Comparison of ENCODE assay signal across 9 mouse cellular contexts in genomic region chr9:32589900-32590299, GRCm38 (mm10). TPM values are rescaled to one million over a fixed set of nuclear protein-coding genes. Genes with fewer than 3 reads are reported as not detected.
DNase-seq lines count a peak whose midpoint lies in the region; ATAC-seq and TF ChIP-seq lines count a peak whose summit lies in the region.
"Had no signal": no experiment of that assay in that cellular context is flagged by ENCODE, and none has a peak within 500 bp of the region (broad histone marks: within the 10 kb centered on the region; RNA-seq: fewer than 3 reads in every experiment).

No protein-coding gene starts in this region.

- no peaks in the 10 kb centered on the region for H3K36me3 ChIP-seq in ES-E14 (ENCODE audit: control insufficient read depth, insufficient read depth, low read length, poor library complexity, severe bottlenecking)
- no peaks in the 10 kb centered on the region for H3K36me3 ChIP-seq in hindbrain, embryonic 10.5 days
- no peaks in the 10 kb centered on the region for H3K36me3 ChIP-seq in lung, postnatal 0 days (ENCODE audit: insufficient read depth, low read length)
- H3K36me3 ChIP-seq: liver, embryonic 15.5 days had no signal

- H3K27me3 ChIP-seq in hindbrain, embryonic 10.5 days (ENCODE audit: insufficient read depth, poor library complexity, severe bottlenecking), result peaks cover 68% of the 10 kb centered on the region
- no peaks in the 10 kb centered on the region for H3K27me3 ChIP-seq in lung, postnatal 0 days (replicated peaks; ENCODE audit: insufficient read depth, low read length)

- peak; percentile 98 for TF ChIP-seq CTCF in lung, postnatal 0 days (IDR thresholded peaks at IDR 0.05)

- TF ChIP-seq EP300 in lung, postnatal 0 days (IDR thresholded peaks at IDR 0.05), result no peak

- H3K9ac ChIP-seq in ES-E14 (ENCODE audit: insufficient read depth, low read depth, low read length, poor library complexity, severe bottlenecking), result no peak overlapping the region
- H3K9ac ChIP-seq in lung, postnatal 0 days (replicated peaks; ENCODE audit: low read depth), result no peak overlapping the region
- H3K9ac ChIP-seq: liver, embryonic 15.5 days had no signal

- DNase-seq in ES-E14 (ENCODE audit: low read depth, low spot score), result peak; percentile 61
- DNase-seq in cerebellum, adult 11-12 months, result peak; percentile 7
- peak; percentile 86 for DNase-seq in hindbrain, embryonic 10.5 days (ENCODE audit: low spot score)
- DNase-seq in layer of hippocampus, adult 9-11 months, result peak; percentile 48
- DNase-seq in lung, postnatal 0 days (ENCODE audit: low spot score), result peak; percentile 91
- peak; percentile 92 for DNase-seq in retina, embryonic 14.5 days (ENCODE audit: low spot score)
- peak; percentile 94 for DNase-seq in thymus, postnatal 4 days

- no peaks in the 10 kb centered on the region for H3K9me3 ChIP-seq in ES-E14 (ENCODE audit: control insufficient read depth, insufficient read depth, low read depth, low read length)
- H3K9me3 ChIP-seq in hindbrain, embryonic 10.5 days, result no peaks in the 10 kb centered on the region
- H3K9me3 ChIP-seq in lung, postnatal 0 days (ENCODE audit: low read length), result no peaks in the 10 kb centered on the region
- H3K9me3 ChIP-seq: liver, embryonic 15.5 days had no signal

- no peak overlapping the region for H3K4me3 ChIP-seq in ES-E14 (ENCODE audit: insufficient read depth in 1 of 2, low read depth in 1 of 2, low read length in 2 of 2, poor library complexity in 1 of 2, severe bottlenecking in 1 of 2)
- H3K4me3 ChIP-seq in hindbrain, embryonic 10.5 days, result no peak overlapping the region
- H3K4me3 ChIP-seq in lung, postnatal 0 days (ENCODE audit: low read depth, low read length), result no peak overlapping the region
- H3K4me3 ChIP-seq: liver, embryonic 15.5 days had no signal

- WGBS in hindbrain, embryonic 10.5 days, result 10% methylated on average over 8 of the region's 8 CpGs
- 8% methylated on average over 8 of the region's 8 CpGs for WGBS in lung, postnatal 0 days

- no peak overlapping the region for H3K4me2 ChIP-seq in lung, postnatal 0 days (replicated peaks; ENCODE audit: low read depth, low read length)
- H3K4me2 ChIP-seq: liver, embryonic 15.5 days had no signal

- H3K4me1 ChIP-seq in ES-E14 (ENCODE audit: control insufficient read depth in 2 of 2, insufficient read depth in 2 of 2, low read length in 2 of 2, poor library complexity in 1 of 2), result no peaks in the 10 kb centered on the region
- H3K4me1 ChIP-seq in hindbrain, embryonic 10.5 days (replicated peaks), result peaks cover 34% of the 10 kb centered on the region
- no peaks in the 10 kb centered on the region; the same call in 1 of the 2 replicates for H3K4me1 ChIP-seq in lung, postnatal 0 days (ENCODE audit: insufficient read depth, low read depth, low read length)
- H3K4me1 ChIP-seq: liver, embryonic 15.5 days had no signal

- peak; percentile 90 for ATAC-seq in frontal cortex, adult (ENCODE audit: low TSS enrichment)
- ATAC-seq in lung, postnatal 0 days, result peak; percentile 56

- no peak overlapping the region for H3K27ac ChIP-seq in ES-E14 (ENCODE audit: insufficient read depth, low read depth, low read length, poor library complexity, severe bottlenecking)
- H3K27ac ChIP-seq in hindbrain, embryonic 10.5 days, result no peak overlapping the region
- H3K27ac ChIP-seq in lung, postnatal 0 days (ENCODE audit: low read length), result no peak overlapping the region
- H3K27ac ChIP-seq: liver, embryonic 15.5 days had no signal

- in situ Hi-C loops in ES-E14 (cut with MboI; ENCODE audit: low sequenced_read_pairs in 2 of 2, unreplicated experiment in 2 of 2), result loop anchor here (5.0 to 25.0 kb wide), 6 partner anchors 347 to 647 kb away; no protein-coding TSS in a partner anchor

TF ChIP-seq in ES-E14, 5 proteins besides CTCF, POLR2A, EP300 and RAD21:
- TF ChIP-seq HCFC1 (IDR thresholded peaks at IDR 0.05; ENCODE audit: borderline replicate concordance, insufficient read depth, low read length), result no peak
- peak; percentile 84 for TF ChIP-seq ZC3H11A (IDR thresholded peaks at IDR 0.05; ENCODE audit: borderline replicate concordance, low read depth, low read length)
- TF ChIP-seq MAFK (IDR thresholded peaks at IDR 0.05; ENCODE audit: insufficient read depth, low read depth, low read length), result no peak

RNA-seq across cellular contexts. Expression of gene Ets1, which starts 46.1 kb away (rescaled TPM):
- total RNA-seq in ES-E14 (2012; rRNA removed), result 9.7 and 20.9 TPM in 2 replicates
- polyA plus RNA-seq in hindbrain, embryonic 10.5 days (2016; fragmentation: Nextera tagmentation; extraction: Ambion mirVana), result 29.0 and 32.0 TPM in 2 replicates
- polyA plus RNA-seq in lung, postnatal 0 days (2015; fragmentation: Nextera tagmentation; extraction: Ambion mirVana), result 78.2 and 113 TPM in 2 replicates

RNA-seq across cellular contexts. Expression of gene Fli1, which starts 47.2 kb away (rescaled TPM):
- 0.16 and 0.40 TPM in 2 replicates for total RNA-seq in ES-E14 (2012; rRNA removed)
- polyA plus RNA-seq in hindbrain, embryonic 10.5 days (2016; fragmentation: Nextera tagmentation; extraction: Ambion mirVana), result 23.1 and 26.2 TPM in 2 replicates
- polyA plus RNA-seq in lung, postnatal 0 days (2015; fragmentation: Nextera tagmentation; extraction: Ambion mirVana), result 21.1 and 21.4 TPM in 2 replicates

Comparison
In these comparisons a context has a peak if more than half of its experiments do, and no peak if none do; other contexts are left out.
1. DNase-seq: peak in every context shown above with its lines; median percentile 94 in thymus, postnatal 4 days; 92 in retina, embryonic 14.5 days; 91 in lung, postnatal 0 days; 86 in hindbrain, embryonic 10.5 days; 61 in ES-E14; 48 in layer of hippocampus, adult 9-11 months; 7 in cerebellum, adult 11-12 months.